Mouse (Mus musculus) cerebellum, adult 18-20 months (tissue): Measurements from ENCODE around the gene Arl14.

Experiments
- DNase-seq, 2 experiments: peaks; one replicate each; pipeline ENCODE4 v3.0.0; 2021

The Arl14 gene

GRCm38 (mm10) chr3:69221806-69222501, at the start of gene Arl14:
Arl14 (plus strand) TSS chr3:69222419.
- no peak for DNase-seq

- peak; percentile 26 to 31 for DNase-seq
Measured at GRCm38 (mm10) chr3:69175229-69175628, 47.0 kb upstream of the Arl14 start.

GRCm38 (mm10) chr3:69177168-69177797, 44.9 kb upstream of the Arl14 start:
- peak; percentile 20 to 24 for DNase-seq

- DNase-seq: no peak
Measured at GRCm38 (mm10) chr3:69177914-69178313, 44.3 kb upstream of the Arl14 start.

- DNase-seq: no peak
Measured at GRCm38 (mm10) chr3:69178365-69179004, 43.7 kb upstream of the Arl14 start.

- no peak for DNase-seq
Measured at GRCm38 (mm10) chr3:69181531-69181930, 40.7 kb upstream of the Arl14 start.

- no peak for DNase-seq
Measured at GRCm38 (mm10) chr3:69182225-69182624, 40.0 kb upstream of the Arl14 start.

GRCm38 (mm10) chr3:69185244-69185643, 37.0 kb upstream of the Arl14 start:
- DNase-seq: no peak

- no peak for DNase-seq
Measured at GRCm38 (mm10) chr3:69186031-69186430, 36.2 kb upstream of the Arl14 start.

GRCm38 (mm10) chr3:69186643-69187042, 35.6 kb upstream of the Arl14 start:
- peak in 1 of 2 experiments; percentile 6 for DNase-seq

GRCm38 (mm10) chr3:69192995-69193394, 29.2 kb upstream of the Arl14 start:
- no peak for DNase-seq

- no peak for DNase-seq
Measured at GRCm38 (mm10) chr3:69194496-69194895, 27.7 kb upstream of the Arl14 start.

- DNase-seq: no peak
Measured at GRCm38 (mm10) chr3:69195251-69195650, 27.0 kb upstream of the Arl14 start.

- DNase-seq: no peak
Measured at GRCm38 (mm10) chr3:69198098-69198497, 24.1 kb upstream of the Arl14 start.

- no peak for DNase-seq
Measured at GRCm38 (mm10) chr3:69200251-69200650, 22.0 kb upstream of the Arl14 start.

- DNase-seq: no peak
Measured at GRCm38 (mm10) chr3:69201206-69201605, 21.0 kb upstream of the Arl14 start.

GRCm38 (mm10) chr3:69202876-69203275, 19.3 kb upstream of the Arl14 start:
- DNase-seq: no peak

- DNase-seq: no peak
Measured at GRCm38 (mm10) chr3:69205266-69206054, 16.8 kb upstream of the Arl14 start.

- no peak for DNase-seq
Measured at GRCm38 (mm10) chr3:69206193-69206893, 15.9 kb upstream of the Arl14 start.

- no peak for DNase-seq
Measured at GRCm38 (mm10) chr3:69208441-69209309, 13.5 kb upstream of the Arl14 start.

- DNase-seq: no peak
Measured at GRCm38 (mm10) chr3:69212246-69212645, 10.0 kb upstream of the Arl14 start.

GRCm38 (mm10) chr3:69213465-69213864, 8.8 kb upstream of the Arl14 start:
- no peak for DNase-seq
